Mouse (Mus musculus) bone marrow, adult 2 months (tissue): Measurements from ENCODE around the gene Plch2.

Source experiments
- CTCF ChIP-seq: fragments of 200-500 bp; IDR thresholded peaks from 2 replicates; pipeline ENCODE4 v1.5.1; 2011; ENCODE audit warnings: low read length, control low read depth; ENCODE audit not compliant: control insufficient read depth, insufficient read depth
- POLR2A ChIP-seq: fragments of 200-500 bp; IDR thresholded peaks from 2 replicates; pipeline ENCODE4 v1.6.1; 2011; ENCODE audit warnings: low read depth, mild to moderate bottlenecking, control low read depth, low read length, borderline replicate concordance; ENCODE audit not compliant: control insufficient read depth

DNA sequence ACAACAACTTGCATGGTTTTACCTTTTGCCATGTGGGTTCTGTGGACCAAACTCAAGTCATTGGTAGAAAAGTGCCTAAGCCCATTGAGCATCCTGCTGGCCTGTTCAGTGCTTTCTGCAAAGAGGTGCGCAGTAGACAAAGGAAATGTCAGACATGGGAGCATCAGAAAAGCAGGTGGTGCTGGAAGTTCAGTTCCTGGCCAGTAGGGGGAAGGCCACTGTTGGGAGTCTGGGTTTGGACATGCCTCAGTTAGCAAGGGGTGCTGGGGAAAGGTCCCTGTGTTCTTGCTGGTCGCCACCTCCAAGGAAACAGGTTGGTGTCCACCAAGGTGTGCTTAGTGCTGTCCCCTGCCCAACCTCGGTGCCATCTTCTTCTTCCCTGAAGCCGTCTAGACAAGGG is 76.5 kb downstream of the Plch2 start:
- TF ChIP-seq CTCF (peak; percentile 29; the same call in 1 of the 2 replicates), POLR2A (no peak)
